Mouse (Mus musculus) G1E (cell line): ENCODE results near the gene Sub1. TPM values are rescaled to one million over a fixed set of nuclear protein-coding genes. Genes with fewer than 3 reads are reported as not detected.

Experiments
- ATAC-seq: 2 replicates; pipeline ENCODE4 v1.8.0; 2016; ENCODE audit warnings: mild to moderate bottlenecking; ENCODE audit not compliant: insufficient number of reproducible peaks, poor library complexity, low FRiP score, severe bottlenecking; ENCODE audit errors: extremely low read depth
- DNase-seq: peaks from one replicate; pipeline ENCODE4 v3.0.0; 2012; ENCODE audit warnings: low spot score
- H3K27me3 ChIP-seq: 2 replicates; pipeline ENCODE4 v1.6.1; 2012; ENCODE audit warnings: mild to moderate bottlenecking, low read length, inconsistent platforms; ENCODE audit not compliant: insufficient read depth
- H3K36me3 ChIP-seq: replicated peaks from 2 replicates; pipeline ENCODE3; 2012; ENCODE audit warnings: mild to moderate bottlenecking, inconsistent platforms
- H3K4me1 ChIP-seq: 2 replicates; pipeline ENCODE4 v1.6.1; 2012; ENCODE audit warnings: low read depth, low read length, inconsistent platforms, mixed read lengths; ENCODE audit not compliant: insufficient read depth
- H3K4me3 ChIP-seq: 2 replicates; pipeline ENCODE4 v1.5.1; 2012; ENCODE audit warnings: low read depth, mild to moderate bottlenecking, inconsistent platforms, low read length, moderate library complexity, mixed read lengths
- H3K9me3 ChIP-seq: replicated peaks from 2 replicates; pipeline ENCODE4 v1.6.1; 2012; ENCODE audit warnings: inconsistent platforms
- CTCF ChIP-seq: IDR thresholded peaks from 2 replicates; pipeline ENCODE4 v1.5.1; 2012; ENCODE audit warnings: low read depth, low read length, inconsistent platforms, mixed read lengths
- GATA1 ChIP-seq: IDR thresholded peaks from 2 replicates; pipeline ENCODE4 v1.6.1; 2012; ENCODE audit warnings: borderline replicate concordance, low read length, inconsistent platforms, mixed read lengths
- GATA2 ChIP-seq: IDR thresholded peaks from 2 replicates; pipeline ENCODE4 v1.6.1; 2012; ENCODE audit warnings: low read depth, low read length, inconsistent platforms, borderline replicate concordance
- POLR2AphosphoS5 ChIP-seq: IDR thresholded peaks from 2 replicates; pipeline ENCODE4 v1.6.1; 2012; ENCODE audit warnings: low read depth, low read length, inconsistent platforms; ENCODE audit not compliant: insufficient replicate concordance
- TAL1 ChIP-seq: conservative IDR thresholded peaks from 2 replicates; pipeline ENCODE4 v1.6.1; 2012; ENCODE audit warnings: low read depth, low read length, inconsistent platforms, mixed read lengths
- polyA plus RNA-seq: library from polyadenylated mRNA; stranded (reverse); fragments of >175 nt; gene quantifications from 2 replicates; pipeline ENCODE4 v1.2.3, GENCODE M21; 2012
- total RNA-seq, 2 experiments: library from RNA; stranded (forward) in 1 of 2; stranded (reverse) in 1 of 2; fragments of 200-1000 nt in 1 of 2; fragments of >200 nt in 1 of 2; fragmentation: Nextera tagmentation in 1 of 2; gene quantifications; 2 replicates each; pipeline ENCODE4 v1.2.3; 2014 to 2017

Sub1 gene
- total and polyA plus RNA-seq, 3 experiments: 28.4 to 945 (median 308) TPM

DNA sequence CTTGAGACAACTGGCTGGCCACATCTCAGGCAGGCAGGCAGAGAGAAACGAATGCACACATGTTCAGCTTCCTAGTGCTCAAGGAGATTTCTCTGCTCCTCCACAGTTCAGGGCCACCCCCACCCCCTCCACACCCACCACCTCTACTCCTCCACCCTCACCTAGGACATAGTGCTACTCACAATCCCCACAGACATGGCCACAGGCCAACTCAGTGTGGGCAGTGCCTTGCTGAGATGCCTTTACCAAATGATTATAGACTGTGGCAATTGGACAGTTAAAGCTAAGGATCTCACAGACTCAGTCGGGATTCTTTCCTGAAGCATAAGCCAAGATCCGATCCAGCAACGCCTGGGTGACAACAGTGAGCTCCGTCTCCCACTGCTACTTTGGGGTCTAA lies 39.9 kb upstream of the Sub1 start:
- H3K36me3 ChIP-seq: no peaks in the 10 kb centered on the region
- DNase-seq (no peak), ATAC-seq (no peak)
- peaks cover 6% of the 10 kb centered on the region for H3K27me3 ChIP-seq
- no peaks in the 10 kb centered on the region for H3K9me3 ChIP-seq
- H3K4me1 ChIP-seq: peaks cover 9% of the 10 kb centered on the region
- TF ChIP-seq CTCF (no peak), POLR2AphosphoS5 (no peak), GATA2 (no peak), TAL1 (no peak), GATA1 (no peak)
- H3K4me3 ChIP-seq: no peak overlapping the region

DNA sequence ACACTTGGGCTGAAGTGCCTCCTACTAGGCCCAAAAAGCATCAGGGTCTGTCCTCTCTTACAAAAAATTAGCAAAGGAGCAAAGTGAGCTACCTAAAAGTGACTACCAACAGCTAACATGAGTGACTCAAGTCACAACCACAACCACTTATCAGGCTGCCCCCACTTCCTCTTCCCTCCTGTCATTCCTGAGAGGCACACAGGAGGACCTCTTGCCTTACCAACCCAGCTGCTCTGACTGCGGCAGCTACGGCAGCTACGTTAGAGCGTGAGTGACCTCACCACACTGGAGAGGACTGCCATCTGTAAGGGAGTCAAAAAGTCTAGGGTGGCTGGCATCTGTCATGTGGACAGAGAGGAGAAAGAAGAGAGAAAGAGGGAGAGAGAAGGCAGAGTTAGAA lies 37.5 kb upstream of the Sub1 start:
- no peak for TF ChIP-seq TAL1
- no peak for TF ChIP-seq CTCF
- TF ChIP-seq POLR2AphosphoS5: no peak
- TF ChIP-seq GATA2: no peak
- TF ChIP-seq GATA1: no peak
- ATAC-seq (no peak), DNase-seq (no peak)
- H3K27me3 ChIP-seq: no peaks in the 10 kb centered on the region; the same call in none of the 2 replicates
- no peak overlapping the region for H3K4me3 ChIP-seq
- H3K4me1 ChIP-seq: peaks cover 9% of the 10 kb centered on the region
- H3K36me3 ChIP-seq: no peaks in the 10 kb centered on the region
- no peaks in the 10 kb centered on the region for H3K9me3 ChIP-seq

DNA sequence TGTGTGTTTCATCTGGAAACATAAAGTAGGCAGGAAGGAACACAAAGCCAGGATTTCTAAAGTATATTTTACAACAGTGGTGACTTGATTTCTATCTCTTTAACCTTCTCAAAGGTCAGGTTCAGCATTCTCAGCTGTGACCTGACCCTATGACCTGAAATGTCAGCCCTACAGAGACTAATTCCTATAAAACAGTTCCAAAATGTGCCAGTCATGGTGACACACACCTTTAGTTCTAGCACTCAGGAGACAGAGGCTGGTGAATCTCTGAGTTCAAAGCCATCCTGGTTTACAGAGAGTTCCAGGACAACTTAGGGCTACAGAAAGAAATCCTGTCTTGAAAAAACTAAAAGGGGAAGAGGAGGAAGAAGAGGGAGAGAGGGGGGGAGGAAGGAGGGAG lies 36.4 kb upstream of the Sub1 start:
- H3K9me3 ChIP-seq: no peaks in the 10 kb centered on the region
- peaks cover 7% of the 10 kb centered on the region for H3K4me1 ChIP-seq
- no peak for ATAC-seq
- TF ChIP-seq GATA1: no peak
- no peak for TF ChIP-seq GATA2
- TF ChIP-seq POLR2AphosphoS5: no peak
- TF ChIP-seq TAL1: no peak
- no peak for TF ChIP-seq CTCF
- H3K27me3 ChIP-seq: peaks cover 3% of the 10 kb centered on the region
- no peak for DNase-seq
- no peaks in the 10 kb centered on the region for H3K36me3 ChIP-seq
- no peak overlapping the region for H3K4me3 ChIP-seq

DNA sequence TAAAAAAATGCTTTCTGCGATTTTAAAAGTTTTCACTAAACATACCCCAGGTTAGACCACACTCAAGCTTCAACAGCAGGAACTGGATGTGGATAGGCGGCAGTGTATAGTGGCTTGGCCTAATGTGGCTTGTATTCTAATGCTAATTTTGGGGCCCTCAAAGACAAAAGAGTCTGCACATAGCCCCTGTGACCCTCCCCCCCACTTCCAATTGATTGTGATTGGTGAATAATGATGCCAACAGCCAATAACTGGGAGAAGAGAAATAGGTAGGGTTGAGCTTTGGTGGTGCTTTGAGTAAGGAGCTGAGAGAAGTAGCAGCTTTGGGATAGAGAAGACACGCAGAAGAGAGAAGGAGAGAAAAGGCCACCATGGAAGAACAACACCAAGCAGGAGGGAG lies 35.7 kb upstream of the Sub1 start:
- H3K4me3 ChIP-seq: no peak overlapping the region
- no peak for DNase-seq
- H3K36me3 ChIP-seq: no peaks in the 10 kb centered on the region
- no peak for ATAC-seq
- peaks cover 6% of the 10 kb centered on the region for H3K4me1 ChIP-seq
- TF ChIP-seq CTCF (no peak), GATA2 (no peak), GATA1 (no peak), TAL1 (no peak), POLR2AphosphoS5 (no peak)
- H3K27me3 ChIP-seq: peaks cover 5% of the 10 kb centered on the region
- no peaks in the 10 kb centered on the region for H3K9me3 ChIP-seq

DNA sequence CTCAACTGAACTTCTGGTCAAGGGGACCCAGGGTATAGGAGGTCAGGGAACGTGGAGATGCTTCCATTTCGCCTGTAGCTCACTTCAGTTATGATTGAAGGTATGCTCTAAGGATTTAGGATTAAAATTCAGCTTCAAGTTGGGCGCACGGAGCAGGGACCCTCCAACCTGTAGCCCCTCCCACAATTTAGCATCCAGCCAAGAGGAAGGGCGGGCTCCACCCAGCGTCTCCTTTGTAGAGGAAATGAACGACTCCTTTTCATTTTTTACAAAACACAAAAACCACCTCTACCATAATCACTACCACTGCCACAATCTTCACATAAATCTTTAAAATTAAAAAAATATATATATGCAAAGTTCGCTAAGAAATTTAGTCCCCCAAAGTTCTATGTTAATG lies 35.1 kb upstream of the Sub1 start:
- H3K36me3 ChIP-seq: no peaks in the 10 kb centered on the region
- DNase-seq: no peak
- ATAC-seq: no peak
- H3K4me1 ChIP-seq: peaks cover 5% of the 10 kb centered on the region
- no peaks in the 10 kb centered on the region for H3K9me3 ChIP-seq
- H3K4me3 ChIP-seq: no peak overlapping the region
- peaks cover 6% of the 10 kb centered on the region for H3K27me3 ChIP-seq
- TF ChIP-seq GATA1 (no peak), GATA2 (no peak), TAL1 (no peak), CTCF (no peak), POLR2AphosphoS5 (no peak)

DNA sequence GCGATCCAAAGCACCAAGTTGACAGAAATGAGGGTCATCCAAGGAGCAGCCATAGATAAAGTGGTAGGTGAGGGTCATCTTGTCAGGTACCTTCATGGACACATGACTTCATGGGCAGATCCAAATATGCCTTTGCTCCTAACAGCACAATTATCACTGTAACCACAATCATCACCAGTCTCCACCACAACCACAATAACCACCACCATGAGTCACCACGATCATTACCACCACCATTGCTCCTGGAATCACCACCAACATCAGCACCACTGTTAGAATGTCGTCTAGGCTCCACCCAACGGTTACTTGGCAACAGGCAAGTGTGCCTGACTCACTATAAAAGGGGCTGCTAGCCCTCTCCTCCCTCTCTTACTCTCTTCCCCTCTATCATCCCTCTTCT lies 33.4 kb upstream of the Sub1 start:
- TF ChIP-seq TAL1 (no peak), GATA2 (no peak), CTCF (no peak), POLR2AphosphoS5 (no peak), GATA1 (no peak)
- H3K9me3 ChIP-seq: no peaks in the 10 kb centered on the region
- ATAC-seq (no peak), DNase-seq (no peak)
- H3K4me1 ChIP-seq: peaks cover 3% of the 10 kb centered on the region; the same call in 1 of the 2 replicates
- peaks cover 10% of the 10 kb centered on the region for H3K27me3 ChIP-seq
- no peak overlapping the region for H3K4me3 ChIP-seq
- H3K36me3 ChIP-seq: no peaks in the 10 kb centered on the region

DNA sequence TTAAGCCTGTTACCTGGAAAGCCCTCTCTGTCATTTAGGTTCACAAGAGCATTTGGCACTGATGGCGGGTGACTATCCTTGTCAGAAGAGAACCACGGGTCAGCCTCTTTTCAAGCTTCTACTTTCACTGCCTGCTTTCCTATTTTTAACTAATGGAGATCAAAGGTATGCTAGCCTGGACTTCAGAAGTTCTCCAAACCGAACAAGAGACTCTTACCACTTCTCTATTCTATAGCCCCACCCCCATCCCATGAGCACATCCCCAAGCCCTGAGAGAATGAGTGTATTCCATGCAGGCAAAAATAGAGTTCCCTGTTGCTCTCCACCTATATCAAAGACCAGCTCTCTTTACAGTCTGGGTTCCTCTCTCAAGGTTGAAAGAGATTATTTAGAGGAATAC lies 31.0 kb upstream of the Sub1 start:
- TF ChIP-seq POLR2AphosphoS5 (no peak), TAL1 (no peak), GATA1 (no peak), CTCF (no peak), GATA2 (no peak)
- ATAC-seq (no peak), DNase-seq (no peak)
- Histone ChIP-seq H3K4me1 (no peaks in the 10 kb centered on the region), H3K4me3 (no peak overlapping the region), H3K27me3 (peaks cover 17% of the 10 kb centered on the region), H3K36me3 (no peaks in the 10 kb centered on the region), H3K9me3 (no peaks in the 10 kb centered on the region)
